Mouse (Mus musculus) lung, postnatal 4 days (tissue): Measurements from ENCODE around the gene Ddo.
A peak's percentile ranks its signal among the peaks of the same experiment; 100 is the strongest.

Source experiments
- DNase-seq, 2 experiments: peaks; one replicate each; pipeline ENCODE4 v3.0.0; 2021

Ddo gene

GRCm38 (mm10) chr10:40719062-40719461, 89.3 kb downstream of the Ddo start:
- no peak for DNase-seq

- no peak for DNase-seq
Observed at GRCm38 (mm10) chr10:40720883-40721282, 91.1 kb downstream of the Ddo start.

GRCm38 (mm10) chr10:40724342-40724741, 94.5 kb downstream of the Ddo start:
- peak; percentile 16 to 49 for DNase-seq

GRCm38 (mm10) chr10:40725066-40725465, 95.3 kb downstream of the Ddo start:
- DNase-seq = peak; percentile 63 to 65

GRCm38 (mm10) chr10:40725471-40725870, 95.7 kb downstream of the Ddo start:
- no peak for DNase-seq

GRCm38 (mm10) chr10:40726288-40726902, 96.6 kb downstream of the Ddo start:
- no peak for DNase-seq

GRCm38 (mm10) chr10:40726989-40727388, 97.2 kb downstream of the Ddo start:
- DNase-seq = no peak

- no peak for DNase-seq
Observed at GRCm38 (mm10) chr10:40730200-40730599, 100.4 kb downstream of the Ddo start.
